12 mouse cellular contexts compared by ENCODE assay signal in genomic region chr4:129510723-129511412, GRCm38 (mm10). TPM values are rescaled to one million over a fixed set of nuclear protein-coding genes. Genes with fewer than 3 reads are reported as not detected.
DNase-seq lines count a peak whose midpoint lies in the region; ATAC-seq and TF ChIP-seq lines count a peak whose summit lies in the region.
"Had no signal": no experiment of that assay in that cellular context is flagged by ENCODE, and none has a peak within 500 bp of the region (broad histone marks: within the 10 kb centered on the region; RNA-seq: fewer than 3 reads in every experiment).

No protein-coding gene starts in this region.

- no peak overlapping the region for H3K4me2 ChIP-seq in lung, embryonic 14.5 days
- no peak overlapping the region for H3K4me2 ChIP-seq in hindbrain, embryonic 11.5 days (replicated peaks; ENCODE audit: low read depth, low read length)
- H3K4me2 ChIP-seq in midbrain, embryonic 14.5 days (ENCODE audit: low read length) = no peak overlapping the region
- H3K4me2 ChIP-seq: liver, embryonic 15.5 days had no signal

- 44% methylated on average over 6 of the region's 6 CpGs for WGBS in lung, embryonic 14.5 days
- 36% methylated on average over 6 of the region's 6 CpGs for WGBS in hindbrain, embryonic 11.5 days
- WGBS in midbrain, embryonic 14.5 days = 36% methylated on average over 6 of the region's 6 CpGs

- H3K27ac ChIP-seq in lung, embryonic 14.5 days (ENCODE audit: low read depth) = no peak overlapping the region; the same call in 1 of the 2 replicates
- H3K27ac ChIP-seq in cortical plate, adult 2 months (ENCODE audit: insufficient read depth, low read length) = peak overlapping the region; percentile 67; the same call in 1 of the 2 replicates
- H3K27ac ChIP-seq in hindbrain, embryonic 11.5 days (ENCODE audit: low read depth, low read length) = peak overlapping the region; percentile 84
- peak overlapping the region; percentile 57 for H3K27ac ChIP-seq in midbrain, embryonic 14.5 days (replicated peaks; ENCODE audit: low read depth, low read length)
- H3K27ac ChIP-seq: liver, embryonic 15.5 days had no signal

- no peak for TF ChIP-seq CTCF in lung, embryonic 14.5 days (IDR thresholded peaks at IDR 0.05; ENCODE audit: low read depth)
- TF ChIP-seq CTCF in cortical plate, adult 2 months (IDR thresholded peaks at IDR 0.05; ENCODE audit: extremely low read depth, insufficient read depth, low read length) = no peak

- no peak overlapping the region for H3K4me3 ChIP-seq in lung, embryonic 14.5 days (ENCODE audit: low read depth, low read length)
- no peak overlapping the region for H3K4me3 ChIP-seq in cortical plate, adult 2 months (ENCODE audit: insufficient read depth, low read length)
- H3K4me3 ChIP-seq in hindbrain, embryonic 11.5 days (ENCODE audit: low read depth, low read length) = no peak overlapping the region
- no peak overlapping the region for H3K4me3 ChIP-seq in midbrain, embryonic 14.5 days (replicated peaks; ENCODE audit: low read depth, low read length)
- H3K4me3 ChIP-seq: liver, embryonic 15.5 days had no signal

- ATAC-seq in lung, embryonic 14.5 days (ENCODE audit: insufficient read depth) = no peak
- no peak for ATAC-seq in hindbrain, embryonic 11.5 days (ENCODE audit: low FRiP score)
- ATAC-seq in midbrain, embryonic 14.5 days (ENCODE audit: low FRiP score, low TSS enrichment) = no peak

- no peaks in the 10 kb centered on the region for H3K27me3 ChIP-seq in lung, embryonic 14.5 days (ENCODE audit: insufficient read depth, low read length)
- H3K27me3 ChIP-seq in hindbrain, embryonic 11.5 days (ENCODE audit: control insufficient read depth, insufficient read depth, low read length) = no peaks in the 10 kb centered on the region
- no peaks in the 10 kb centered on the region for H3K27me3 ChIP-seq in midbrain, embryonic 14.5 days (ENCODE audit: control insufficient read depth, insufficient read depth, low read length)

- H3K4me1 ChIP-seq in lung, embryonic 14.5 days (ENCODE audit: insufficient read depth) = 0 out of 2 replicates have a peak, but pooled peaks cover 3% of the 10 kb centered on the region
- H3K4me1 ChIP-seq in cortical plate, adult 2 months (ENCODE audit: control insufficient read depth, insufficient read depth, low read length) = no peaks in the 10 kb centered on the region
- peaks cover 14% of the 10 kb centered on the region for H3K4me1 ChIP-seq in hindbrain, embryonic 11.5 days (replicated peaks; ENCODE audit: control insufficient read depth, insufficient read depth, low read length)
- peaks cover 25% of the 10 kb centered on the region for H3K4me1 ChIP-seq in midbrain, embryonic 14.5 days (ENCODE audit: control insufficient read depth, insufficient read depth, low read length)

- no peaks in the 10 kb centered on the region for H3K9me3 ChIP-seq in lung, embryonic 14.5 days (ENCODE audit: low read depth, low read length)
- no peaks in the 10 kb centered on the region for H3K9me3 ChIP-seq in hindbrain, embryonic 11.5 days (ENCODE audit: control insufficient read depth, low read length)
- no peaks in the 10 kb centered on the region for H3K9me3 ChIP-seq in midbrain, embryonic 14.5 days (ENCODE audit: control insufficient read depth, low read length)
- H3K9me3 ChIP-seq: liver, embryonic 15.5 days had no signal

- no peak overlapping the region for H3K9ac ChIP-seq in lung, embryonic 14.5 days
- H3K9ac ChIP-seq in hindbrain, embryonic 11.5 days (ENCODE audit: low read depth, low read length) = no peak overlapping the region
- no peak overlapping the region for H3K9ac ChIP-seq in midbrain, embryonic 14.5 days (replicated peaks; ENCODE audit: low read length)
- H3K9ac ChIP-seq: liver, embryonic 15.5 days had no signal

- peaks cover 11% of the 10 kb centered on the region for H3K36me3 ChIP-seq in lung, embryonic 14.5 days (ENCODE audit: insufficient read depth)
- H3K36me3 ChIP-seq in hindbrain, embryonic 11.5 days (ENCODE audit: control insufficient read depth, insufficient read depth, low read length) = no peaks in the 10 kb centered on the region
- peaks cover 12% of the 10 kb centered on the region for H3K36me3 ChIP-seq in midbrain, embryonic 14.5 days (ENCODE audit: control insufficient read depth, insufficient read depth, low read length)

- DNase-seq in lung, embryonic 14.5 days = peak; percentile 37
- no peak for DNase-seq in lung, postnatal 36 days
- peak; percentile 29 for DNase-seq in hindbrain, embryonic 11.5 days (ENCODE audit: low spot score)
- DNase-seq in midbrain, embryonic 14.5 days = peak; percentile 39
- DNase-seq in yolk sac, embryonic 10.5 days (ENCODE audit: low spot score) = no peak
- no peak for DNase-seq in cerebellum, postnatal 14 days
- no peak for DNase-seq in frontal cortex, postnatal 25 days (ENCODE audit: low spot score in 2 of 2)
- DNase-seq: heart, postnatal 10 days; right cerebral cortex, adult 18-20 months had no signal

- no peak for TF ChIP-seq POLR2A in cortical plate, adult 2 months (IDR thresholded peaks at IDR 0.05; ENCODE audit: extremely low read depth, insufficient read depth, low read length)

RNA-seq across cellular contexts. Expression of gene Marcksl1, which starts 2.5 kb away (rescaled TPM):
- polyA plus RNA-seq in lung, embryonic 14.5 days (2014; fragmentation: Nextera tagmentation; extraction: Ambion mirVana) = 799 and 847 TPM in 2 replicates
- polyA plus RNA-seq in cortical plate, adult 2 months (2012; rRNA removed) = 129 and 134 TPM in 2 replicates
- polyA plus RNA-seq in hindbrain, embryonic 11.5 days (2014; fragmentation: Nextera tagmentation; extraction: Ambion mirVana) = 1,707 and 1,864 TPM in 2 replicates
- 1,591 and 1,713 TPM in 2 replicates for polyA plus RNA-seq in midbrain, embryonic 14.5 days (2014; fragmentation: Nextera tagmentation; extraction: Ambion mirVana)

RNA-seq across cellular contexts. Expression of gene Fam229a, which starts 19.9 kb away (rescaled TPM):
- not detected in 2 replicates for polyA plus RNA-seq in lung, embryonic 14.5 days (2014; fragmentation: Nextera tagmentation; extraction: Ambion mirVana)
- 0.79 and 0.88 TPM in 2 replicates for polyA plus RNA-seq in cortical plate, adult 2 months (2012; rRNA removed)
- not detected in 2 replicates for polyA plus RNA-seq in hindbrain, embryonic 11.5 days (2014; fragmentation: Nextera tagmentation; extraction: Ambion mirVana)
- 0.69 TPM in 1 of 2 replicates, not detected in the other for polyA plus RNA-seq in midbrain, embryonic 14.5 days (2014; fragmentation: Nextera tagmentation; extraction: Ambion mirVana)
- polyA plus RNA-seq: kidney, embryonic 14.5 days had no signal

RNA-seq across cellular contexts. Expression of gene Tssk3, which starts 20.0 kb away (rescaled TPM):
- not detected in 2 replicates for polyA plus RNA-seq in lung, embryonic 14.5 days (2014; fragmentation: Nextera tagmentation; extraction: Ambion mirVana)
- polyA plus RNA-seq in cortical plate, adult 2 months (2012; rRNA removed) = 0.19 and 0.36 TPM in 2 replicates
- polyA plus RNA-seq in hindbrain, embryonic 11.5 days (2014; fragmentation: Nextera tagmentation; extraction: Ambion mirVana) = not detected in 2 replicates
- polyA plus RNA-seq in midbrain, embryonic 14.5 days (2014; fragmentation: Nextera tagmentation; extraction: Ambion mirVana) = 0.38 and 0.74 TPM in 2 replicates
- polyA plus RNA-seq: kidney, embryonic 14.5 days had no signal

RNA-seq across cellular contexts. Expression of gene Hdac1, which starts 31.6 kb away (rescaled TPM):
- 243 and 246 TPM in 2 replicates for polyA plus RNA-seq in lung, embryonic 14.5 days (2014; fragmentation: Nextera tagmentation; extraction: Ambion mirVana)
- 55.4 and 61.7 TPM in 2 replicates for polyA plus RNA-seq in cortical plate, adult 2 months (2012; rRNA removed)
- polyA plus RNA-seq in hindbrain, embryonic 11.5 days (2014; fragmentation: Nextera tagmentation; extraction: Ambion mirVana) = 206 and 220 TPM in 2 replicates
- 73.6 and 101 TPM in 2 replicates for polyA plus RNA-seq in midbrain, embryonic 14.5 days (2014; fragmentation: Nextera tagmentation; extraction: Ambion mirVana)

RNA-seq across cellular contexts. Expression of gene Bsdc1, which starts 49.5 kb away (rescaled TPM):
- 20.5 and 20.9 TPM in 2 replicates for polyA plus RNA-seq in lung, embryonic 14.5 days (2014; fragmentation: Nextera tagmentation; extraction: Ambion mirVana)
- polyA plus RNA-seq in cortical plate, adult 2 months (2012; rRNA removed) = 27.9 and 28.3 TPM in 2 replicates
- 25.6 and 26.3 TPM in 2 replicates for polyA plus RNA-seq in hindbrain, embryonic 11.5 days (2014; fragmentation: Nextera tagmentation; extraction: Ambion mirVana)
- polyA plus RNA-seq in midbrain, embryonic 14.5 days (2014; fragmentation: Nextera tagmentation; extraction: Ambion mirVana) = 31.4 and 35.7 TPM in 2 replicates

Comparison
In these comparisons a context has a peak if more than half of its experiments do, and no peak if none do; other contexts are left out.
1. DNase-seq: peak in lung, embryonic 14.5 days (single experiment), hindbrain, embryonic 11.5 days (single experiment) and midbrain, embryonic 14.5 days (single experiment); none in lung, postnatal 36 days (single experiment), yolk sac, embryonic 10.5 days (single experiment), cerebellum, postnatal 14 days (0 of 2) and frontal cortex, postnatal 25 days (0 of 2).